Mouse (Mus musculus) lung, embryonic 15.5 days (tissue): ENCODE data around the gene Wipf2. TPM values are rescaled to one million over a fixed set of nuclear protein-coding genes. Genes with fewer than 3 reads are reported as not detected.

Source experiments
- ATAC-seq: fragments of 200-750 bp; cut with Nextera tagmentation; 2 replicates; pipeline ENCODE4 v1.8.0; 2017; ENCODE audit warnings: moderate number of reproducible peaks, borderline replicate concordance; ENCODE audit not compliant: low FRiP score, low TSS enrichment; ENCODE audit errors: extremely low read depth
- H3K27ac ChIP-seq: fragments of 300-500 bp; sonication (generic); 2 replicates; pipeline ENCODE4 v1.5.1; 2015; ENCODE audit warnings: moderate library complexity, mild to moderate bottlenecking, inconsistent platforms
- H3K27me3 ChIP-seq: fragments of 300-500 bp; sonication (generic); 2 replicates; pipeline ENCODE4 v1.6.1; 2015; ENCODE audit warnings: inconsistent platforms
- H3K36me3 ChIP-seq: fragments of 300-500 bp; sonication (generic); 2 replicates; pipeline ENCODE4 v1.6.1; 2015; ENCODE audit warnings: inconsistent platforms
- H3K4me1 ChIP-seq: fragments of 300-500 bp; sonication (generic); 2 replicates; pipeline ENCODE4 v1.6.1; 2015; ENCODE audit warnings: inconsistent platforms
- H3K4me2 ChIP-seq: fragments of 300-500 bp; sonication (generic); 2 replicates; pipeline ENCODE4 v1.6.1; 2015; ENCODE audit warnings: inconsistent platforms, mild to moderate bottlenecking, moderate library complexity
- H3K4me3 ChIP-seq: fragments of 300-500 bp; sonication (generic); 2 replicates; pipeline ENCODE4 v1.5.1; 2015; ENCODE audit warnings: mild to moderate bottlenecking, inconsistent platforms
- H3K9ac ChIP-seq: fragments of 300-500 bp; sonication (generic); 2 replicates; pipeline ENCODE4 v1.6.1; 2015; ENCODE audit warnings: inconsistent platforms
- H3K9me3 ChIP-seq: fragments of 300-500 bp; sonication (generic); 2 replicates; pipeline ENCODE4 v1.6.1; 2016; ENCODE audit warnings: inconsistent platforms
- WGBS: fragments of 180-500 bp; shearing (Covaris S2); methylation state at CpG from one replicate; pipeline ENCODE4 v1.1.7; 2015; 5-methylcytosine and 5-hydroxymethylcytosine counted together
- polyA plus RNA-seq: library from polyadenylated mRNA; unstranded; fragments of >200 nt; fragmentation: Nextera tagmentation; extraction: Ambion mirVana; gene quantifications from 2 replicates; pipeline ENCODE4 v1.2.1, GENCODE M21; 2015

Wipf2 gene
- polyA plus RNA-seq, 1 experiment from 2014 or later: 4.1 TPM

DNA sequence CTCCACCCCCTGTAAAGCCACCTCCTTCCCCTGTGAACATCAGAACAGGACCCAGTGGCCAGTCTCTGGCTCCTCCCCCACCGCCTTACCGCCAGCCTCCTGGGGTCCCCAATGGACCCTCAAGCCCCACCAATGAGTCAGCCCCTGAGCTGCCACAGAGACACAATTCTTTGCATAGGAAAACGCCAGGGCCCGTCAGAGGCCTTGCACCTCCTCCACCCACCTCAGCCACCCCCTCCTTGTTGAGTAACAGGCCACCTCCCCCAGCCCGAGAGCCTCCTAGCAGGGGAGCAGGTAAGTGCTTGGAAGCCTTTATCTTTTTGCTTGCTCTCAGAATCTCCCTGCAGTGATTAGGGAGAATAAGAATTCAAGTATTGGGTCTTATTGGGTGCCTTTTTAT lies 29.0 kb downstream of the Wipf2 start:
- Histone ChIP-seq H3K9me3 (no peaks in the 10 kb centered on the region), H3K4me2 (no peak overlapping the region), H3K9ac (no peak overlapping the region), H3K4me1 (peaks cover 16% of the 10 kb centered on the region), H3K27ac (0 out of 2 replicates have a peak overlapping the region, but pooled peaks have one; percentile 26), H3K36me3 (peaks cover 80% of the 10 kb centered on the region), H3K27me3 (no peaks in the 10 kb centered on the region), H3K4me3 (no peak overlapping the region)
- peak; percentile 20; the same call in 1 of the 2 replicates for ATAC-seq
- WGBS: 49% methylated on average over 5 of the region's 5 CpGs

DNA sequence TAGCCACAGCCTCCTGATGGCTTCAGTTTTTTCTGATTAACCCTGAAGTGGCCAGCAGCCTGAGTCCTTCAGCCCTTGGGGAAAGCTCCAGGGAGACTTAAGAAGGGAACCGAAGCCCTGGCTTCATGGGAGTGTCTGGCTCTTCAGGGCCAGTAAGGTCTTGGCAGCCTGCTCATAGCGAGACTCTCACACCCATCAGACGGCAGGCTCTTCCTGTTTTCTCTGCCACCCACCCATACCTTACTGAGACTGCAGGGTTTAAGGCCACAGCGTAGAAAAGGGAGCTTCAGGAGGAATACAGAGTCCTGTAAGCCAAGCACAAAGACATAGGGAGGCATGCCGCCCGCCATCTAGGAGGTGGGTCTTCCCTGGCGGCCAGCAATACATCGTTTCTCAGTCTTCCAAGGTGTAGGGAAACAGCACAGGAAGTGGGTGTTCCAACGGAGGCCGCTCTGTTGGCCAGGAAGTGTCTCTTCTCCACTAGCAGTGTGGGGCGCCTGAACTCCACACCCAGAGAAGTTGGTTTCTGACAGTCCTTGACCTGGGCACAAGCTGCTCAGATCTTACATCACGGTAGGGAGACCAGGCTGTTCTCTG lies 37.2 kb downstream of the Wipf2 start:
- Histone ChIP-seq H3K9ac (no peak overlapping the region), H3K4me1 (peaks cover 31% of the 10 kb centered on the region), H3K27me3 (no peaks in the 10 kb centered on the region), H3K36me3 (peaks cover 56% of the 10 kb centered on the region), H3K27ac (no peak overlapping the region), H3K4me3 (no peak overlapping the region), H3K4me2 (no peak overlapping the region), H3K9me3 (no peaks in the 10 kb centered on the region)
- no peak for ATAC-seq
- WGBS: 60% methylated on average over 12 of the region's 12 CpGs

- H3K36me3 ChIP-seq: peaks cover 35% of the 10 kb centered on the region
- peaks cover 42% of the 10 kb centered on the region for H3K4me1 ChIP-seq
- H3K27ac ChIP-seq: peak overlapping the region; percentile 85
- 33% methylated on average over 10 of the region's 10 CpGs for WGBS
- ATAC-seq: no peak
- H3K27me3 ChIP-seq: no peaks in the 10 kb centered on the region
- no peak overlapping the region for H3K9ac ChIP-seq
- H3K4me2 ChIP-seq: peak overlapping the region; percentile 7; the same call in 1 of the 2 replicates
- H3K9me3 ChIP-seq: no peaks in the 10 kb centered on the region
- no peak overlapping the region for H3K4me3 ChIP-seq
These were observed 39.3 kb downstream of the Wipf2 start for GRCm38 (mm10) chr11:98902621-98903245.

DNA sequence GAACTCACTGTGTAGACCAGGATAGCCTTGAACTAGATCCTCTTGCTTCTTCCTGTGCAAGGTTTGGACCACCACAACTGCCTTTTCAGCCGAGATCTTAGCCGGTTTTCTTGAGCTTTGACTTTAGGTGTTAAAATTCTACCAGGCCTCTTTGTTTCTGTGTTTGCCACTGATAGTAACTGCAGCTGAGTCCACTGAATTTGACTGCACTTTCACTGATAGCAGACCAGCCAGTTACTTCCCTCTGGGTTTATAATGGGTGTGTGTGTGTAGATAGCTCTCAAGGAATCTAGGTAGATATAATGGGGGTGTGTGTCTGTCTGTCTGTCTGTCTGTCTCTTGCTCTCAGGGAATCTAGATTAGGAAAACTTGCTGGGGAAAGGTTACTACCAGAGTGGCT lies 41.1 kb downstream of the Wipf2 start:
- ATAC-seq: no peak
- H3K36me3 ChIP-seq: peaks cover 21% of the 10 kb centered on the region
- 40% methylated on average over 2 of the region's 2 CpGs for WGBS
- no peaks in the 10 kb centered on the region for H3K27me3 ChIP-seq
- peaks cover 59% of the 10 kb centered on the region for H3K4me1 ChIP-seq
- peak overlapping the region; percentile 85 for H3K27ac ChIP-seq
- H3K4me2 ChIP-seq: no peak overlapping the region
- no peak overlapping the region for H3K4me3 ChIP-seq
- H3K9ac ChIP-seq: no peak overlapping the region
- no peaks in the 10 kb centered on the region for H3K9me3 ChIP-seq

- Histone ChIP-seq H3K9me3 (no peaks in the 10 kb centered on the region), H3K27me3 (no peaks in the 10 kb centered on the region), H3K27ac (peak overlapping the region; percentile 85), H3K36me3 (peaks cover 18% of the 10 kb centered on the region), H3K4me3 (no peak overlapping the region), H3K4me1 (peaks cover 63% of the 10 kb centered on the region), H3K9ac (no peak overlapping the region), H3K4me2 (peak overlapping the region; percentile 34; the same call in 1 of the 2 replicates)
- peak; percentile 36; the same call in 1 of the 2 replicates for ATAC-seq
- 43% methylated on average over 7 of the region's 7 CpGs for WGBS
These were observed 41.6 kb downstream of the Wipf2 start for GRCm38 (mm10) chr11:98905033-98905432.

DNA sequence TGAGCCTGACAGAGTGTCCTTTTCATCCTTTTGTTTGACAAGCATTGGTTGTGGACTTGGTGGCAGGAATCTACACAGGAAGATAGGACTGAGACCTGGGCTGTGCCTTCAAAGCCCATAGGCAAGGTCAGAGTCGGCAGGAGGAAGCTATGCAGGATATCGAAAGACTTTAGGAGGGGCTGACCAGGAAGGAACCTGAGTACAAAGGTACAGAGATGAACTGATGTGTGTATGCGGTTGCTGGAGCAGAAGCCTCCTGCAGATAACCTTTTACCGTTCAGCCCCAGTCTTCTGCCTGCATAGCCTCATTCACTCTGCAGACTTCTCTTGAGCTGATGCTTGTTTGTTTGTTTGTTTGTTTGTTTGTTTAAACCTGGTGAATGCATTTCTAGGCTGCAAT lies 42.1 kb downstream of the Wipf2 start:
- Histone ChIP-seq H3K27me3 (no peaks in the 10 kb centered on the region), H3K4me2 (peak overlapping the region; percentile 34; the same call in 1 of the 2 replicates), H3K27ac (peak overlapping the region; percentile 85), H3K4me1 (peaks cover 67% of the 10 kb centered on the region), H3K36me3 (peaks cover 18% of the 10 kb centered on the region), H3K9me3 (no peaks in the 10 kb centered on the region), H3K9ac (no peak overlapping the region), H3K4me3 (no peak overlapping the region)
- 49% methylated on average over 4 of the region's 4 CpGs for whole genome bisulfite sequencing
- no peak for ATAC-seq

- 55% methylated on average over 5 of the region's 5 CpGs for WGBS
- Histone ChIP-seq H3K36me3 (peaks cover 17% of the 10 kb centered on the region), H3K9me3 (no peaks in the 10 kb centered on the region), H3K9ac (no peak overlapping the region), H3K4me1 (peaks cover 67% of the 10 kb centered on the region), H3K4me3 (peak overlapping the region; percentile 57), H3K27ac (no peak overlapping the region), H3K27me3 (no peaks in the 10 kb centered on the region), H3K4me2 (peak overlapping the region; percentile 90)
- ATAC-seq: no peak
These were observed 43.6 kb downstream of the Wipf2 start for GRCm38 (mm10) chr11:98907063-98907436.

DNA sequence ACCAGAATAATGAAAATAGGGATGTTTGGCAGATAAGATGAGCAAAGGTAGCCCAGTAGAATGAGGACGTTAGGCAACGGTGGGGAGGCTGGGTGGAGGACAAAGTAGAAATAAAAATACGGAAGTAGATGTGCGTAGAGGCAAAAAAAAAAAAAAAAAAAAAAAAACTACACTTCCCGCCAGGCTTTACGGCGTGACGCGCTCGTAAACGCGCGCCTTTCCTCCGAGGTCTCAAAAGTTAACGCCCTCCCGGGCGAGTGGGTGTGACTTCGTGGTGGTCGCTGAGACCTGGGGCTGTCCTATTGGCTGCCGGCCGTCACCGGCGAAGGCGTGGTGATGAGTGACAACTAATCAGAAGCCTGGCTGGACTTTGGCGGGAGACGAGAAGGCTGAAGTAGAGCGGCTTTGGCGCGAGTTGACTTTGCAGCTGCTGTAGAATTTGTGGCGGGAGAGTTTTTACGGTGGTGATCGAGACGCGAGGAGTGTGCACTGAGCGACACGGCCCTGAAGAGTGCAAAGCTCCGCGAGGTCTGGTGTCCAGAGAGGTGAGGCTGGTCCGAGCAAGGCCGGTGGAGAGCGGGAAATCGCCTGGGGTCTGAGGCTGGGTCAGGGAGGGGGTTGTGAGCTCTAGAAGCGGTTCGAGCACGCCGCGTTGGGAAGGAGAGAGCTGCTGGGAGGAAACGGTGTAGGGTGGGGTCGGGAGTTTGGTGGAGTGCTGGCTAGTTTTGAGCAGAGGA lies 44.2 kb downstream of the Wipf2 start, which contains the start of gene Cdc6:
Gene Cdc6 (plus strand): TSS at position 365 of the 737 bp plus-strand sequence.
- ATAC-seq: peak; percentile 96
- H3K4me2 ChIP-seq: peak within 1 kb of the TSS; percentile 90
- peak within 1 kb of the TSS; percentile 85 for H3K27ac ChIP-seq
- H3K36me3 ChIP-seq: peaks cover 21% of the 10 kb centered on the region
- no peaks in the 10 kb centered on the region for H3K27me3 ChIP-seq
- H3K4me1 ChIP-seq: peaks cover 62% of the 10 kb centered on the region
- H3K9me3 ChIP-seq: no peaks in the 10 kb centered on the region
- H3K9ac ChIP-seq: peak within 1 kb of the TSS; percentile 54
- peak within 1 kb of the TSS; percentile 57 for H3K4me3 ChIP-seq
- under 1% methylated on average over 49 of the region's 49 CpGs for WGBS

DNA sequence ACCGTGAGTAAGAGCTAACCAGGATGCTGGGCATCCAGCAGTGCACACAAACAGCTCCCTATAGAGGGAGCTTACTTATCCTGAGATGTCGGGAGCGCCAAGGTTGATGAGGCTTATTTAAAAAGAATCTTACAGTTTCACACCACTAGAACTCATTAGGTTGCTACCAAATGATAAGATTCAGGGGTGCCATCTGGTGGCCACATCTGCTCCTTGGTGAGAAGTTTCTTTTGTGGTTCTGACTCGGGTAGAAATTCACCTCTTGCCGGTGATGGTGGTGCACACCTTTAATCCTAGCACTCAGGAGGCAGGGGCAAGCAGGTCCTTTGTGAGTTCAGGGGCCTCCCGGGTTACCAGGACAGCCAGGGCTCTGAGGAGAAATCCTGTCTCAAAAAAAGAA lies 46.2 kb downstream of the Wipf2 start:
- peaks cover 34% of the 10 kb centered on the region for H3K36me3 ChIP-seq
- ATAC-seq: no peak
- peak overlapping the region; percentile 57 for H3K4me3 ChIP-seq
- H3K27ac ChIP-seq: no peak overlapping the region
- H3K9me3 ChIP-seq: no peaks in the 10 kb centered on the region
- no peak overlapping the region for H3K9ac ChIP-seq
- H3K4me1 ChIP-seq: peaks cover 53% of the 10 kb centered on the region
- WGBS: 19% methylated on average over 6 of the region's 6 CpGs
- H3K27me3 ChIP-seq: no peaks in the 10 kb centered on the region
- H3K4me2 ChIP-seq: peak overlapping the region; percentile 90

- Histone ChIP-seq H3K4me1 (peaks cover 49% of the 10 kb centered on the region), H3K36me3 (peaks cover 42% of the 10 kb centered on the region), H3K4me3 (no peak overlapping the region), H3K9me3 (no peaks in the 10 kb centered on the region), H3K27ac (no peak overlapping the region), H3K27me3 (no peaks in the 10 kb centered on the region), H3K4me2 (no peak overlapping the region), H3K9ac (no peak overlapping the region)
- 73% methylated on average over 11 of the region's 11 CpGs for WGBS
- ATAC-seq: no peak
These were observed 47.0 kb downstream of the Wipf2 start for GRCm38 (mm10) chr11:98910415-98910814.

DNA sequence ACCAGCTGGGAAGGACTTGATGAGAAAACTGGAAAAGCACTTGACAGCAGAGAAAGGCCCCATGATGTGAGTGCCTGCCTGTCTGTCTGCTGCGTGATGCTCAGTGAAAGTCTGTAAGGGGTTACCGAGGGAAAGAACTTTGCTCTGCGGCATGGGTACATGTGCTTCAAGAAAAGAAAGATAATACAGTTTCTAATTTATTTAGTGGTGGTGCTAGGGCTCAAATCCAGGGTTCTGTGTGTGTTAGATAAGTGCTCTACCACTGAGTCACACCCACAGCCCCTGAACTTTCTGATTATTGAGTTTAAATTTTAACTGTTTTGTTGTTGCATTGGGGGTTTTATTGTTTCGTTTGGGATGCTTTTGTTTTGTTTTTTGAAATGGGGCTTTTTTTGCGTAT lies 48.1 kb downstream of the Wipf2 start:
- ATAC-seq: no peak
- Histone ChIP-seq H3K9ac (no peak overlapping the region), H3K4me3 (no peak overlapping the region), H3K27me3 (no peaks in the 10 kb centered on the region), H3K9me3 (no peaks in the 10 kb centered on the region), H3K4me1 (peaks cover 46% of the 10 kb centered on the region), H3K36me3 (peaks cover 49% of the 10 kb centered on the region), H3K27ac (no peak overlapping the region), H3K4me2 (no peak overlapping the region)
- 80% methylated on average over 5 of the region's 5 CpGs for WGBS

GRCm38 (mm10) chr11:98914196-98914595 lies 50.8 kb downstream of the Wipf2 start:
- Histone ChIP-seq H3K36me3 (peaks cover 74% of the 10 kb centered on the region), H3K4me1 (peaks cover 27% of the 10 kb centered on the region), H3K4me3 (no peak overlapping the region), H3K4me2 (no peak overlapping the region), H3K27ac (no peak overlapping the region), H3K9me3 (no peaks in the 10 kb centered on the region), H3K27me3 (no peaks in the 10 kb centered on the region), H3K9ac (no peak overlapping the region)
- ATAC-seq: no peak
- WGBS: 37% methylated on average over 11 of the region's 11 CpGs
